Mouse (Mus musculus) thymus, adult 18-20 months (tissue): Measurements from ENCODE around the gene Usp47.
A peak's percentile ranks its signal among the peaks of the same experiment; 100 is the strongest.
"Not testable (repeated sequence)": the region's sequence is repeated elsewhere in the genome, so short reads cannot be mapped to it uniquely, and the experiment has no call there.

Source experiments
- DNase-seq, 2 experiments: peaks; one replicate each; pipeline ENCODE4 v3.0.0; 2022; ENCODE audit warnings: mixed read lengths in 2 of 2

Gene Usp47

DNA sequence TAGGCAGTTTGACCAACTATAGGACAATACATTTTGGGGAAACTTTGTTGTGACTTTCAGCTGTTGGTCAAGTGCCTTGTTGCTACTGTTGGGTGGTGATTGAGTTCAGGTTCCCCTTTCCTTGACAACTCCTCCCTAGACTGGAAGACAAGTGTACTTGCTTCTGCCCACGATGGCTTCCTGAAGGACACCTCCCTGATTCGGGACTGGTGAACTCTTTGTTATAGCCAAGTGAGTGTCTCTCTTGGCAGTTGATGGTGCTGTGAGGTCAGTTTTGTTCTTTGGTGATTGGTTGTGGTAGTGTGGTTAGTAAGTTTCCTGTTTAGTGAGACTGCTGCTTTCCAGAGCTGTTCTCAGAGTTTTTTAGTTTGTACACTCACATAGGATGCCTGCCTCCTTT is 19.5 kb downstream of the Usp47 start:
- no peak for DNase-seq

DNA sequence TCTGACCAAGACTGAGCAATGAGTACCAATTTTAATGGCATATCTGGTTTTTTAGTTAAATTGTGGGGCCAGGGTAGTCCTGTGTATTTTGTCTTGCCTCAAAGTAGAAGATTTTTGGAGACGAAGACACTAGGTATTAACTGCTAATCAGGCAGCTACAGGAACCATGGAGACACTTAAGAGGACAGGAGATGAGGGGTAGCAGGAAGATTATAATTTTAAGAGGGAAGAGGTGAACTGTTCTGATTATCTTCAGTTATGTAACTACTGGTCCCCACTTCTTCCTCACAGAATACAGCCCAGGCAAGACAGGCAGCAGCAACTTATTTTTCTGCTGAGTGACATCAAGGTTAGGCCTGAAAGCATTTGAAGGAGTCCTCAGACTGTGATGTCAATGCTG is 21.9 kb downstream of the Usp47 start:
- no peak for DNase-seq

DNA sequence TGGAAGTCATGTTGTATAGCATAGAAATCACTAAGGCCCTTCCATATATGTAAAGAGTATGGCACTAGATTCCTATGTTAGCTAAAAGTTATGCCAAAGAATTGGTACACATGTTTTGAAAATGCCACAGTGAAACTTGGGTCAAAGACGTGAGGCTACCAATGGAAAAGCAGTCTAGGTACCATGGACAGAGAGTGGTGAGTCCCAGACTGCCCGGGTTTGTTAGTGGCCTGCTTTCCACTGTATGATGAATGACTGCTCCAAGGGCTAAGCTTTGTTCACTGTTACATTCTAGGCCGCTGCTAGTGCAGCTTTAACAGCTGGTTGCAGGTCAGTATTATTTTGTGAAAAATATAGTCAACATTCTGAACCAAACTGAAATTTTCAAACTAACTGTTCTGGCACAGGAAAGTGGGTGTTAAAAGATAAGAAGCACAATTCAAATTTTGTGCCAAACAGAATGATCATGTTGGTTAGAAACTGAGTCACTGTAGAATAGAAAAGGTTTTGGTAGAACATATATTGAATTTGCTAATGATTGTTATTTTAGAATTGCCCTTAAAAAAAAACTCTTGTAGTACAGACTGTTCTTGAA is 22.6 kb downstream of the Usp47 start:
- no peak for DNase-seq

DNA sequence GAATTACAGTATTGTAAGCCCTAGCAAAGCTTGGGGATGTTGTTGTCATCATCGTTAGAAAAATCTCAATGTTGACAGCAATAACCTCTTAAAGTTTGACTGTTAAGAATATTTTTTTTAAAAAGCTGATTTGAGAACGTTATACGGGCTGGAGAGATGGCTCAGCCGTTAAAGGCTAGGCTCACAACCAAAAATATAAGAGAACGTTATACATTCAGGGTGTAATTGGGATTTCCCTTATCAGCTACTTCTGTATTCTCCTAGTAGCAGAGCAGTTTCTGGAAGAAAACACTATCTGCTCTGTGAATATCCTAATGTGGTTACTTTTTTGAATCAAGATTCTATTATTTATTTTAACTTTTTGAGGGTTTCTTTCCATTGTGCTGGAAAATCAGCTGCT is 25.3 kb downstream of the Usp47 start:
- no peak for DNase-seq

DNA sequence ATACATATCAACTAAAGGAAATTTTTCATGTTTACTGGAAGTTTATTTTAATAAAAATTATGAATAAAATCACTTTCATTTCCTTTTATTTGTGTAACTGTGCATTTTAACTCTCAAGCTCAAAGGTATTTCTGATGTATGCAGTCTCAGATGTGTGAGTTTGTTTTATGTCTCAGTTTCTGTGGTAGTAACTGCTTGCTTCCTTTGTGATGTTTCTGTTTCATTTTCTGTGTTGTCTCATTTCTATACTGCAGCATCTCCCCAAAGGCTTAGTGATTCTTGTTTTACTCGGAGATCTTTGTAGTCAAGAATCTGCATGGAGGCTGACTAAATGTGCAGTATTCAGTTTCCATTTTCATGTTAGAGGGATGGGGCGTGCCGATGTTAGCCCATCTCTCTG is 30.4 kb downstream of the Usp47 start:
- no peak for DNase-seq

DNA sequence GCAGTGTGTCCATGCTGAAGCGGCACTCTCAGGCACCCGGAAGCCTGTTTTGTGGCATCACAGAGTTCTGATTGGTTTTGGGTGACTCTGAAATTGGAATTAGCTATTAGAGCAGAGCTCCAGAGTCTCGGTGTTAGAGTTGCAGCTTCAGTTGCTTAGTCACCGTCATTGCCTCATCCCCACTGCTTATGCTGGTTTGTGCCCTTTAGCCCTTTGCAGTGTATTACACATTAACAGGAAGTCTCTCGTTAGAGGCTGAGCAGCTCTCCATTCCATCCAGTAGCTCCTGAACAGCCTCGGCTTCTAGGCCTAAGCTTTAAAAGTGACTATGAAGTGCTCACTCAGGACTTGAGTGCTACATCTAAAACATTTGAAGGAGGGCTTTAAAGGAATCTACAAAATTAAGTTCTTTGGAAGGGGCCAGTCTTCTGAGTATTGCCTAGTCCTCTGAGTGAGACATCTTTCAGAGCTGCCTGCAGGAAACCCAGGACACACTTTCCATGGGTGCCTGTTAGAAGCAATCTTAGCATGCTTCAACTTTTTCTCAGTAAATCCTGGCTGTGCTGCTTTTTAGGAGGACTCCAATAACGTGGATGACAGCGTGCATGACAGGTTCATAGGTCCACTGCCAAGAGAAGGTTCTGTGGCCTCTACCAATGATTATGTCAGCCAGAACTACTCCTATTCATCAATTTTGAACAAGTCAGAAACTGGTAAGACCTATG is 32.8 kb downstream of the Usp47 start:
- DNase-seq, result no peak

DNA sequence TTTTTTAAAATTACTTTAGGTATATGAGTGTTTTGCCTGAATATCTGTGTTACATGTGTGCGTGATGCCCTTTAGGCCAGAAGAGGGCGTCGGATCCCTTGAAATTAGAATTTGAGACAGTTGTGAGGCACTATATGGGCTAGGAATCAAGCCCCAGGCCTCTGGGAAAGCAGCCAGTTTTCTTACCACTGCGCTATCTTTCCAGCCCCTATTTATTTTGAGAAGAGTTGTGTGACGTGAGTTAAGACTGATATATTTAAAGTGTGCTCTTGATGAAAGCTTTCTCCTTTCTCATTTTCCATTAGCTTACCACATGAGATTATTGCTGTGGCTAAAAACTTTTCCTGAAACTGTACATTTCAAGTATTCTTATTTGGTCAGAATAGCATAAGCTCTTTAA is 51.6 kb downstream of the Usp47 start:
- DNase-seq, result no peak

DNA sequence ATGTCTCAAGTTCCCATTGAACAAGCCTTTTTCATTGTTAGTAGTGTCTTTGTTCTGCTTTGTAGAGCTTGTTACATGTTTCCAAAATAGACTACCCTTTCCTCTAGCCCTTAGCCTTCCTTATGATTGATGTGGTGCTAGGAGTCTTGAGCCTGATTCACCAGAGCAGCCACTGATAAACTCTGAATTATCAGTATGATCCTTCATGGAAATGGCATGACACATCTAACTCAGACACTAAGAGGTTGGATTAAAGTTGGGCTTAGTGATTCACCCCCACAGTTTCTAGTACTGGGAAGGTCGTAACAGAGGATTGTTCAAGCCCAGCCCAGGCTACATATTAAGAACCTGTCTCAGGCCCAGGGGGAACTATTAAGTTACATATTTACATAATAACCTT is 59.3 kb downstream of the Usp47 start:
- DNase-seq, result no peak

DNA sequence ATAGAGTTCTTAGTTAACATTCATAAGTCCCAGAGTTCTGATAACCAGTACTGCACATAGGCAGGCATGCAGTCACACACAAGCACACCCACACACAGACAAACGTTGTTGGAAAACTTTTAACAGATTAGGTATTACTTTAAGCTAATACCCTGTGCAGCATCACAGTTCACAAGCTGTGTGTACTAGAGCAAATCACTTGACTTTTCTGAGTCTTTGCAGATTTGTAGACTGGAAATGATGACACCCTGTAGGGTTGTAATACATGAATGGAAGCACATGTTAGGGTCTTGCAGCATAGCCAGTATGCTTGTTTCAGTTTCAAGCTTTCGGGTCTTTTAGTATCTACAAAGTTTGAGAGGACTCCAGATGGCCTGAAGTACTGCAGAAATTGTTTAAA is 60.9 kb downstream of the Usp47 start:
- no peak for DNase-seq

DNA sequence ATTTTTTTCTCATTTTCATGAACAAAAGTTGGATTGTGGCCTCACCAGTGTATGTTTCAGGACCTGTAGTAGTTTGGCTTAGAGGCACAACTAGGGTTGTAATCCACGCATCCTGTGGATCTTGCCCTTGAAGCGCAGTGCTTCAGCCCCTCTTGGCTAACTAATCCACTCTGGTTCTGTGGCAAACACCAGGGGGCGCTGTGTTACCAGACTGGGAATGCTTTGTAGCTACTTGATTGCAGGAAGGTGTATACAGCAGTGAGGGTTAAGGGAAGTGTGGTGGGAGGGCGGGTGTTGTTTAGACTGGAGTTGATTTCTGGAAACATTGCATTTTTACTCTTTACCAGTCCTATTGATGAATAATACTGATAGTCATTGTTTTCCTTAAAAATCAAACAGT is 61.8 kb downstream of the Usp47 start:
- peak; percentile 54 to 56 for DNase-seq

DNA sequence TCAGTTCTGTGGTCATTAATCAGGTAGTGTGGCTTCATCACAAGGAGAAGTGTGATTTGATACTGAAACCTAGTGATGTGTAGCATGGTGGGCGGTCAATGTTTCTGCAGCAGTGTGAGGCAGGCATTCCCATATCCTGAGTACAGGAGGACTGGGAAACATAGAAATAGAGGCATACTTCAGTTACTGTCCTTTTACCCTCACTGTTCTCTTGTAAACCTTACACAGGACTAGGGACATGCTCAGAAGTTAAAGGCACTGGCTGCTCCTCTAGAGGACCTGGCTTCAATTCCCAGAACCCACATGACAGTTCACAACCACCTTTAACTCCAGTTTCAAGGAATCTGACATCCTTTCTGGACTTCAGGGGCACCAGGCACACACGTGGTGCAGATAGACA is 62.9 kb downstream of the Usp47 start:
- DNase-seq, result no peak

DNA sequence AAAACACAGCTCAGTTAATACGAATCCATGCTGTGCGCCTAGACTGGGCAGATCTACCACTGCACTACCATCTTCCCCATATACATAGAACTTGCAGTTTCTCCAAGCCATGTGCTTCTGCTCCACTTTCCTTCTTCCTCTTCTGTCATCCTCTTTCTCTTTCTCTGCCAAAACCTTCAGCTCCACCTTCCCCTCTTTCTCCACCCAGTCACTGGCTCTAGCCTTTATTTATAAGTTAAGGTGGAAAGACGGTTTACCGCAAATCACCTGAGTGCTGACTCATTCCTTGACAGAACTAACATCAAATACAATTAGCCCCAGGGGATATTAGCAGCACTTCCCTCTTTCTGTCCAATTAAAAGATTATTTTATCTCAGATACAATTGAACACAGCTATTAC is 71.6 kb downstream of the Usp47 start:
- not testable (repeated sequence) for DNase-seq

DNA sequence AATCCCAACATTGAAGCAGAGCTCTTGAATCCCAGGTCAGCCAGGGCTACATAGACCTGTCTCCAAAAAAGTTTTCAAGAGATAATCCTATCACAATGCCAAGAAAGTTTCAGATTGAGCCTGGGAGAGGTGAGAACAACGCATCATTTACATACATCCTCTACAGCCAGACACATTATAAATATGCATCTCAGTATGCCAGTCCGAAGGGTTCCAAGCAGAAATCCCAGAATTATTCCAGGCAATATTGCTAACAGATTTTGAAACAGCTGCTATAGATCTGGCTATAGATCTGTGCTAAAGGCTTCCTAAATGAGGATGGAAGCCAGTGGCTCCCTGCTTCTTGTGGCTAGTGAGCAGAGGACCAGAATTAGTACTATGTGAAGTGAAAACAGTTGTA is 77.6 kb downstream of the Usp47 start:
- no peak for DNase-seq

DNA sequence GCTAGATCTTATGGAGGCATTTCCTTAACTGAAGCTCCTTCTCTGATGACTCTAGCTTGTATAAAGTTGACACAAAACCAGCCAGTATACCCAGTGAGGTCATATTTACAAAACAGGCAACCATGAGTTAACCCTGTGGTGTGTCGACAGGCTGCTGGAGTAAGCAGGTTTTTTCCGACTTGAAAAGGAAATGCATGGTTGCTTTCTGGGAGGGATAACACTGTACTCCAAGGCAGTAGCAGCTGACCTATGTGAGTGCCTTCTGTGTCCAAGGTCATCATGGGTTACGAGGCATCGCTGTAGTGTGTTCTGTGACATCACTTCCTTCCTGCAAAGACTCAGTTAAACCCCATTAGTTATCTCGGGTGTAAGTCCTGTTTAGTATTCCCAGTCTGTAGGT is 79.6 kb downstream of the Usp47 start:
- DNase-seq, result no peak

DNA sequence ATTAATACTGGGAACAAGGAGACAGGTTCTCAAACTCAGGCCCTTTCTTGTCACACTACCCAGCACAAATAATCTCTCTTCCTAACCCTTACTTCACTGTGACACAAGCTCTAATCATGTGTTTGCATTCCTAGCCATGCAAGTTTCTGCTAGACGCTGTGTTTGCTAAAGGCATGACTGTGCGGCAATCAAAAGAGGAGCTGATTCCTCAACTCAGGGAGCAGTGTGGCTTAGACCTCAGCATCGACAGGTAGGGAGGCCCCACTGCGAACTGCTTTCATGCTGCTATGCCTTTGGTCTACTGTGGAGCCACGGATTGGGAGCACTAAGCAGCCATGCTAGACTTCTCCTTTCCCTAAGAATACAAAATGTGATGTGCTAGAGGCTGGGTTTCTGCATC is 80.5 kb downstream of the Usp47 start:
- no peak for DNase-seq

DNA sequence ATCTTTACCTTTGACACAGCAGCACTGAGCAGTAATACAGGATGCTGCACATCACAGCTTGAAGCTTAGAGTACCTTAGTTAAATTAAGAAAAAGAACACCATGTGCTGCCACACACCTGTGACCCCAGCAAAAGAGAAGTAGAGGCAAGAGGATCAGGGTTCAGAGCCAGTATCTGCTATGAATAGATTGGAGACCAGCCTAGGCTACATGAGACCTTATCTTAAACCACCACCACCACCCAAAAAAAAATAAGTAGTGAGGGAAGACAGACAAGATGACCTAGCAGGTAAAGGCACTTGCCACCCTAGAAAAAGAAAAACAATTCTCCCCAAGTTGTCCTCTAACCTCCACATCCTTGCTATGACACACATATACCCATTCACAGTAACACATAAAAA is 85.5 kb downstream of the Usp47 start:
- no peak for DNase-seq

DNA sequence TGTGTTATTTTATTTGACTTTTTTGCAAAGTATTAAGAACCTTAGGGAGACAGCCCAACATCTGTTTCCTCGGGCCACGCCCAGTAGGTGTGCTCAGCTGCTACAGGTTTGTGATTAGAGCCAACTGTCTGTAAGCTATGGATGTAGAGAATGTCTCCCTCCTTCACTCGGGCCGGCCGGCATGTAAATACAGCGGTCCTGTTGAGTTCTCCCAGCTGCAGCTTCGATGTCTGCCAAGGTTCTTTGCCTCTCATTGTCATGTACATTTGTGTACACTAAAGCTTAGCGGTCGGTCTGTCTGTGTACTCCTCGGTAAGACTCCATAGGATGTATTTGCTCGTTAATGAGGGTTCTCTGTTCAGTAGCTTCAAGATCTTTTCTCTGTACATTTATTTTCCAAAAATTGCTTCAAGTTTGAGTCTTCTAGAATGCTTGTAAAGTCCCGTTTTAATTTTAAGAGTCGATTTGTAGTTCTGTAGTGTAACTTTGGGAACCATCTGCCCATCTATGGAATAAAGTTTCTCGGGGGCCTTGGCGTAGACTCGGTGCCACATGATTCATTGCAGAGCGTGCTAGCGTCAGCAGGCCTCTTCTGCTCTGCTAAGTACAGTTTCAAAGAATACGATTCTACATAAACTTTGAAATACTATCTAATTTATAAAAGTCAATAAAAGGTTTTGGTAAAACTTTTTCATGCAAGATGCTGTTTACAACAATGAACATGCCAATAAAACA is 87.5 kb downstream of the Usp47 start:
- DNase-seq, result no peak

DNA sequence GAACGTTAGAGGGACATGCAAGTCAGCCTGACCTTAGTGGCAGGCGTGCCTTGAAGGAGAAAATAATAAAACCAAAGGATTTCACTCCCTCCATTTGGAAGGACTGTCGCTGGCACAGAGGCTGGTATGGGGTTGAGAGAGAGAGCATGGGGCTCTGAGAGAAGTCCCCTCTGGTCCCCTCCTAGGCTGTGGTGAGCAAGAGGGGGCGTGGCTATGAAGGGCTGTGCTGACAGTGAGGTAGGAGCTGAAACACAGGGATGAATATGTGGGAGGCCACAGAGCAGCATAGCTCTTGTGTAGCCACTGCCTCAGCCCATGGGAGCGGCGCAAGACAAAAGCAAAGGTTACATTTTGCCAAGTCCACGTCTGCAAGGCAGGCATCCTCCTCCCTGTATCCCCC is 94.2 kb downstream of the Usp47 start:
- DNase-seq, result no peak

DNA sequence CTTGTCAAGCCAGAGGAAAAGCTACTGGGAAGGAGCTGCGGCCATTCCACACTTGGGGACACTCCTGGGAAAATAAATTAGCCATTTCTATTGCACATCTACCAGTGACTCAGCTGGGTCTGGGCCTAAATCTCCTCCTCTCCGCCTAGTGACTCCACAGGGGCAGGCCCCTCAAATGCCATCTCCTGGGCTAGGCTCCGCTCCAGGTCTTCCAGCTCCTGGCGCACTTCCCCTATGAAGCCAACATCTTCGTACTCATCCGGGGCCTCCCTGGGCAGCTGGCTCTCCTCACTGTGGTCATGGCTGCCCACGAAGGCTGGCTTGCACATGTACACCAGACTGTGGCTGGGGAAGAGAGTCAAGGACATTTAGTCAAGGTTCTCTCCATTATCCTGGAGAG is 94.8 kb downstream of the Usp47 start:
- DNase-seq, result no peak

DNA sequence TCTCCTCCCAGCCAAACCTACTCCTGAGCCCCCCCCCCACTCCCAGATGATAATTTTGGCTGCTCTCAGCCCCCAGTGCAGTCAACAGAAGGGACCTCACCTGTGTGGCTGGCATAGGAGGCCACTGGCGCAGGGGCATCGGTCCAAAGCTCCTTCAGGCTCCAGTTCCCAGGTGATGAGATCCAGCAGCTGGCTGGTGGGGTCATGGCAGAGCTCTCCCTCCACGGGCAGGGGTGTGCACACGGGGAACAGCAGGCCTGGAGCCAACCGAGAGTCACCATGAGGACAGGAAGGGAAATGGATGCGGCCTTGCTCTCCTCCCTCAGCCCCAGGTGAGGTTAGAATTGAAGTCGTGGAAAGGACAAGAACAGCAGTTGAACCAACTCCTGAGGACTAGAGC is 95.9 kb downstream of the Usp47 start:
- no peak for DNase-seq

DNA sequence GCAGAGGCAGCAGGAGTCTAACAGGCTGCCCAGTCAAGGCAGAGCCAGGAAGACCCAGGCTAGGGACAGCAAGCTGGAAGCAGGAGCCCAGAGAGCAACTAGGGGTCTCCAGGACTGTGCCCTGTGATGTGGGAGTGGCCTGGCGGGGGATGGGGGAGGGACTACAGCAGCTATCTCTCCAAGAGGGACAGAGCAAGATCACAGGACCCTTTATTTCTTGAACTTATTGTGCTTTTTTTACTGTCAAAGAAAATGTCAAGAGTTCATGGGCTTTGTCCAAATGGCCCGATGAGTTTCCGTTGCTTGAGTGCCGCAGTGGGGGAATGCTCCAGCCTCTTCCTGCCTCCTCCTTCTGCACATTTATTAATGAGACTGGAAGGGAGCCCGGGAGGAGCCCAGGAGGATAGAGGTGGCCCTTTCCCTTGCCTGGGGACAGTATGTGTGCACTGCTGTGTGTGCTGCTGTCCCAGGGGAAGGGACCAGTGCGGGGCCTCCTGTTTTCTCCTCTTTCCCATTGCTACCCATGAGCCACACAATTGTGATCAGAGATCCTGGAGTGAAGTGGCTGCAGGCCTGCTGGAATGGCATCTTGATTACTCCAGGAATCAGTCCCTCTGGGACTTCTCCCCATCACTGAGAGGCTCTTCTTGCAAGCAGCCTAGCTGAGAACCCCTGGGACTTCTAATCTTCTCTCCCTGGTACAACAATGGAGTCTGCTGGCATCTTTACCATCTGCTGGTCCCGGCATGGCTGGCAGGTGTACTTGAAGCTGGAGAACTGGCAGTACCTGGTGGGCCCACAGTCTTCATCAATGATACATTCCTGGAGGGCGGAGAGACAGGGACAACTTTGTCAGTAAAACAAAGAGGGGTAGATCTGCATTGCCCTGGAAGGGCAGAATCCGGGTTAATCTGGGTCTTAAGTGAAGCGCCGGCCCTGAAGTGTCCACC is 97.8 kb downstream of the Usp47 start:
- DNase-seq, result no peak

DNA sequence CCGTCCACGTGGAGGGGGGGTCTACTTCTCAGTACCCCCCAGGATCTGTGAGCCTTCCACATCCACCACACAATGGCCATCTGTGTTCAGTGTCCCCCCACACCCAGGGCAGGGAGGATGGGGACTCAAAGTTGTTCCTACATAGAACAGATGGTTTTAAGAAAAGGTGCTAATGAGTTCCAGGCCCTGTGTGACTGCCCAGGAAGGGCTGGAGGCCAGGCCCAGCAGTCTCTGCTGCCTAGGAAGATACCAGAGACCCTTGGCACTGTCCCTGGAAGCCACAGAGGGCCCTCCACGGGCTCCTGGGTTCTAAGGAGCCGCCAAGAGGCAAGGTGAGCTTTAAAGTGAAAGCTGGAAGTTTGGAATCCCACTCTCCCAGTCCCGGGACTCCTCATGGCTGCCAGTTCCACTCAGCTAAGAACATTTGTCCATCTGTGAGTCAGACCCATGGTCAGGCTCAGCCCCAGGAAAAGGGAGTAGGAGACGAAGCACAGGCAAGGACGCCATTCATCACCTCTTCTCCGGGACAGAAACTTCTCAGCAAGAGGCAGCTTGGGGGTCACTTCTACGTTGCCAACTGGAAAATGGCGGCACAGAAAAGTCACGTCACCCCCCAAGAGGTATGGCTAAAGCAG is 98.7 kb downstream of the Usp47 start:
- no peak for DNase-seq

DNA sequence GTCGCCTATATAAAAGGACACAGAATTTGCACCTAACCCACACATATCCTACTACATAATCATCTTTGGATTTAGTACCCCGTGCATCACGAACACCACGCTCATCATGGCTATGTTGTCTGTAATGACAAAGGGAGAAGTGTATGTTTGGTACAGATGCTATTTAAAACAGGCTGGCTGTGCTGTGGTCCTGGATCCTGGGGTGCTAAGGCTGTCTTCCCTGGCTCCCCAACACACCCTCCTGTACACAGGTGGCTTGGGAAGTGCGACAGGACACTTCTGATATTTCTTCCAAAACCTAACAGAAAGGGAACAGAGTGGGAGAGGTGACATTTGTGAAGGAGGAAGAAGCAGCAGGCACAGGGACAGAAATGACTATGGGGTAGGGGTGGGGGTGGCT is 100.3 kb downstream of the Usp47 start:
- no peak for DNase-seq
